Mouse (Mus musculus): ENCODE measurements around the gene Gm1043.

The Gm1043 gene

GRCm38 (mm10) chr5:37066703-37067568 is 18.2 kb upstream of the Gm1043 start:
- in situ Hi-C loops (cut with MboI): no loop called here

- in situ Hi-C loops (cut with MboI): no loop called here
These were observed 11.5 kb upstream of the Gm1043 start for GRCm38 (mm10) chr5:37073660-37074059.

- in situ Hi-C loops (cut with MboI): no loop called here
These were observed 8.4 kb upstream of the Gm1043 start for GRCm38 (mm10) chr5:37076692-37077329.

GRCm38 (mm10) chr5:37077330-37077698 is 7.9 kb upstream of the Gm1043 start:
- in situ Hi-C loops (cut with MboI): no loop called here

GRCm38 (mm10) chr5:37079484-37079883 is 5.7 kb upstream of the Gm1043 start:
- in situ Hi-C loops (cut with MboI): no loop called here

- in situ Hi-C loops (cut with MboI): no loop called here
These were observed 4.6 kb upstream of the Gm1043 start for GRCm38 (mm10) chr5:37080601-37081000.

GRCm38 (mm10) chr5:37082420-37082819 is 2.8 kb upstream of the Gm1043 start:
- in situ Hi-C loops (cut with MboI): no loop called here

- in situ Hi-C loops (cut with MboI): no loop called here
These were observed 1.9 kb upstream of the Gm1043 start for GRCm38 (mm10) chr5:37083209-37083770.

- in situ Hi-C loops (cut with MboI): no loop called here
These were observed 1.3 kb upstream of the Gm1043 start for GRCm38 (mm10) chr5:37083850-37084249.

GRCm38 (mm10) chr5:37085918-37086317 is 748 bp downstream of the Gm1043 start:
- in situ Hi-C loops (cut with MboI): no loop called here

- in situ Hi-C loops (cut with MboI): no loop called here
These were observed 2.6 kb downstream of the Gm1043 start for GRCm38 (mm10) chr5:37087786-37088185.

- in situ Hi-C loops (cut with MboI): no loop called here
These were observed 3.4 kb downstream of the Gm1043 start for GRCm38 (mm10) chr5:37088342-37089108.

- in situ Hi-C loops (cut with MboI): no loop called here
These were observed 6.0 kb downstream of the Gm1043 start for GRCm38 (mm10) chr5:37091171-37091628.

GRCm38 (mm10) chr5:37094941-37095340 is 9.8 kb downstream of the Gm1043 start:
- in situ Hi-C loops (cut with MboI): no loop called here

- in situ Hi-C loops (cut with MboI): no loop called here
These were observed 12.4 kb downstream of the Gm1043 start for GRCm38 (mm10) chr5:37097591-37097990.

GRCm38 (mm10) chr5:37100813-37101212 is 15.6 kb downstream of the Gm1043 start:
- in situ Hi-C loops (cut with MboI): no loop called here

GRCm38 (mm10) chr5:37101631-37102030 is 16.5 kb downstream of the Gm1043 start:
- in situ Hi-C loops (cut with MboI): no loop called here

- in situ Hi-C loops (cut with MboI): no loop called here
These were observed 16.9 kb downstream of the Gm1043 start for GRCm38 (mm10) chr5:37102056-37102455.

- in situ Hi-C loops (cut with MboI): no loop called here
These were observed 20.6 kb downstream of the Gm1043 start for GRCm38 (mm10) chr5:37105531-37106456.

- in situ Hi-C loops (cut with MboI): no loop called here
These were observed 21.9 kb downstream of the Gm1043 start for GRCm38 (mm10) chr5:37107111-37107510.

- in situ Hi-C loops (cut with MboI): no loop called here
These were observed 22.4 kb downstream of the Gm1043 start for GRCm38 (mm10) chr5:37107611-37108010.
